Mouse (Mus musculus): ENCODE measurements around the gene Trp53i11.

DNA sequence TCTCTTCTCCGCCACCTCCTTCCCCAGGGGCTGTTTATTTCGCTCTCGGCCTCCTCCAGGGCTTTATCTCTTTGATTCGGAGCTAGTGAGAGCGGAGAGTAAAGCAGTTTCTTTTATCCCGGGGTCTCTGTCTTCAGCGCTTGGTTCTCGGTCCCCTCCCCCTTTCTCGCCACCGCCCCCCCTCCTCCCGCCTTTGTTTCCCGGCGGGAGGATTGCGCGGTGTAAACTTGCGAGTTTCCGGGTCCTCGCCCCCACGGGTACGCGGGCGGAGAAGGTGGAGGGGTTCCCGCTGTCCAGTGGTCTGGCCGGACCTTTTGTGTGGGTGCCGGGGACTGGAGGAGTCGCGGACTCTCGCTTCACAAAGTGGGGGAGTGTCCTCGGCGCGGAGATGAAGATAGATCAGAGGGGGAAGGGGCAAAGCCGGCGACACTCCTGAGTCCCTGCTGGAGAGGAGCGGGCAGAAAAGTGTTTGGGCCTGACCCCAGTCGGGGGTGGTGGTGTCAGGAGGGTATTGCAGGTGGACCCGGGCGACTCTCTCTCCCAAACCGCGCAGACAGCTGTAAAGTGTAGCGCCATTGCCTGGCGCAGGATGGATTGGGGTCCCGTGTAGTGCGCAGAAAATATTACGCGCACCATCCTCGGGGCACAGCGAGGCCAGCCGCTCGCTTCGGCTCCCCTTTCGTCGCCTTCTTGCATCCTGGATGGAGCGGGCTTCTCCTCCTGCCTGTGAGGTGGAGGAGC is 842 bp downstream of the Trp53i11 start:
- no peak for TF ChIP-seq CTCF (IDR thresholded peaks at IDR 0.05; ENCODE audit: low read depth, low read length)
- no peak for TF ChIP-seq POLR2A (IDR thresholded peaks at IDR 0.05; ENCODE audit: insufficient read depth, low read length)
- no peak for TF ChIP-seq EP300 (IDR thresholded peaks at IDR 0.05; ENCODE audit: insufficient read depth, low read depth, low read length)
